Mouse (Mus musculus) embryonic facial prominence, embryonic 10.5 days (tissue): ENCODE measurements at regions not wholly inside any gene's neighbourhood (a gene's known extent, or its start where the extent isn't known, plus 50 kb on each side); places are given as distances from the start of the nearest gene placed in this dataset.
"Not testable (repeated sequence)": the region's sequence is repeated elsewhere in the genome, so short reads cannot be mapped to it uniquely, and the experiment has no call there.

Experiments used
- DNase-seq: peaks from one replicate; pipeline ENCODE4 v3.0.0-alpha.2; 2017; ENCODE audit warnings: low spot score
- H3K27ac ChIP-seq: fragments of 300-500 bp; sonication (generic); replicated peaks from 2 replicates; pipeline ENCODE4 v1.5.1; 2016; ENCODE audit warnings: mild to moderate bottlenecking
- H3K27me3 ChIP-seq: fragments of 300-500 bp; sonication (generic); replicated peaks from 2 replicates; pipeline ENCODE4 v1.6.1; 2016; ENCODE audit warnings: low read depth, mild to moderate bottlenecking; ENCODE audit not compliant: poor library complexity, severe bottlenecking
- H3K36me3 ChIP-seq: fragments of 300-500 bp; sonication (generic); replicated peaks from 2 replicates; pipeline ENCODE4 v1.6.1; 2016; ENCODE audit warnings: mild to moderate bottlenecking, moderate library complexity
- H3K4me1 ChIP-seq: fragments of 300-500 bp; sonication (generic); 2 replicates; pipeline ENCODE4 v1.6.1; 2016
- H3K4me3 ChIP-seq: fragments of 300-500 bp; sonication (generic); 2 replicates; pipeline ENCODE4 v1.5.1; 2016; ENCODE audit warnings: mild to moderate bottlenecking, moderate library complexity
- H3K9me3 ChIP-seq: fragments of 300-500 bp; sonication (generic); 2 replicates; pipeline ENCODE4 v1.6.1; 2016; ENCODE audit warnings: mild to moderate bottlenecking
- WGBS: fragments of 180-500 bp; shearing (Covaris S2); methylation state at CpG from one replicate; pipeline ENCODE4 v1.1.7; 2016; 5-methylcytosine and 5-hydroxymethylcytosine counted together

DNA sequence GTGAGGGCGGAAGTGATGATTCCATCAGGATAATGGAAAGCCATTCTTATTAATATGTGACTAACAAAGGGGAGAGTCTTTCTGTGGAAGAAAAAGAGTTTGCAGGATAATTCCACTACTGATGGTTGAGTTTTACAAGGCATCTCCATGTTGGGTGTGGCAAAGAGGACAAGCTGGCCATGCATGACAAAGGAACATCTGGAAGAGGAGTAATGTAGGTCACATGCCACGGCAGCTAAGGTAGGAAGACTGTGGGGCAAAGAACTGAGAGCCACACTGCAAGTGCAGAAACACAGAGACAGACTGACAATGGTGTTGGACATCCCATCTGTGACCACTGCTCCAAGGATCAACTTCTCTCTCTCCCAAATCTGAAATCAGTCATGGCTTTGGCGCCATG, 196.4 kb upstream of the Gdi2 start:
- H3K9me3 ChIP-seq = peaks cover 51% of the 10 kb centered on the region
- WGBS = 82% methylated on average over 3 of the region's 3 CpGs
- no peak for DNase-seq

GRCm38 (mm10) chr13:3343611-3344010, 194.3 kb upstream of the Gdi2 start:
- Histone ChIP-seq H3K4me1 (no peaks in the 10 kb centered on the region), H3K4me3 (no peak overlapping the region), H3K27ac (no peak overlapping the region), H3K27me3 (no peaks in the 10 kb centered on the region), H3K9me3 (peaks cover 50% of the 10 kb centered on the region), H3K36me3 (no peaks in the 10 kb centered on the region)
- no peak for DNase-seq
- WGBS = 91% methylated on average over 5 of the region's 5 CpGs

More for the DNA sequence above, 196.4 kb upstream of the Gdi2 start:
- Histone ChIP-seq H3K27ac (no peak overlapping the region), H3K27me3 (no peaks in the 10 kb centered on the region), H3K4me3 (no peak overlapping the region), H3K4me1 (no peaks in the 10 kb centered on the region), H3K36me3 (no peaks in the 10 kb centered on the region)

DNA sequence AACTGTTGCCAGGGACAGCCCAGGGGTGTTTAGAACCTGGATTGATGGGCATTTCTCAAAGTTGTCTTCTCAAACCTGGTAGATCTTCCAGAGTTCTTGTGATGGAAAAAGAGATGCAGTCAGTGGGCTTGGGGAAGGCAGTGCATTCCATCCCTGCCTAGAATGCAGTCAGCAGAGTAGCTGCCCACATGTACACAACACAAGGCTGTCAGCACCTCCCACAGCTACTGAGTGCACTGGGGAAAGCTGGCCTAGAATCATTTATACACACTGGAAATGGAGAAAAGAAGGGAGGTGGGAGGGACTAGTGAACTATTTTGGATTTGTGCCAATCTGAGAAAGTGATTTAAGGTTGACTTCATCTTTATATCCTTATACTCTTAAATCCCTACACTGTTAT, 183.0 kb upstream of the Gdi2 start:
- not testable (repeated sequence) for H3K4me3 ChIP-seq, H3K36me3 ChIP-seq, H3K27ac ChIP-seq, DNase-seq
- Histone ChIP-seq H3K27me3 (peaks cover 34% of the 10 kb centered on the region), H3K9me3 (peaks cover 12% of the 10 kb centered on the region), H3K4me1 (peaks cover 20% of the 10 kb centered on the region)

- H3K4me3 ChIP-seq = peak overlapping the region; percentile 62
- H3K27ac ChIP-seq = no peak overlapping the region
- H3K27me3 ChIP-seq = peaks cover 59% of the 10 kb centered on the region
- WGBS = 3% methylated on average over 45 of the region's 45 CpGs
- peak; percentile 34 for DNase-seq
- 0 out of 2 replicates have a peak, but pooled peaks cover 6% of the 10 kb centered on the region for H3K9me3 ChIP-seq
- H3K36me3 ChIP-seq = no peaks in the 10 kb centered on the region
- H3K4me1 ChIP-seq = peaks cover 33% of the 10 kb centered on the region
These were observed 179.7 kb upstream of the Gdi2 start for GRCm38 (mm10) chr13:3358079-3358608.

DNA sequence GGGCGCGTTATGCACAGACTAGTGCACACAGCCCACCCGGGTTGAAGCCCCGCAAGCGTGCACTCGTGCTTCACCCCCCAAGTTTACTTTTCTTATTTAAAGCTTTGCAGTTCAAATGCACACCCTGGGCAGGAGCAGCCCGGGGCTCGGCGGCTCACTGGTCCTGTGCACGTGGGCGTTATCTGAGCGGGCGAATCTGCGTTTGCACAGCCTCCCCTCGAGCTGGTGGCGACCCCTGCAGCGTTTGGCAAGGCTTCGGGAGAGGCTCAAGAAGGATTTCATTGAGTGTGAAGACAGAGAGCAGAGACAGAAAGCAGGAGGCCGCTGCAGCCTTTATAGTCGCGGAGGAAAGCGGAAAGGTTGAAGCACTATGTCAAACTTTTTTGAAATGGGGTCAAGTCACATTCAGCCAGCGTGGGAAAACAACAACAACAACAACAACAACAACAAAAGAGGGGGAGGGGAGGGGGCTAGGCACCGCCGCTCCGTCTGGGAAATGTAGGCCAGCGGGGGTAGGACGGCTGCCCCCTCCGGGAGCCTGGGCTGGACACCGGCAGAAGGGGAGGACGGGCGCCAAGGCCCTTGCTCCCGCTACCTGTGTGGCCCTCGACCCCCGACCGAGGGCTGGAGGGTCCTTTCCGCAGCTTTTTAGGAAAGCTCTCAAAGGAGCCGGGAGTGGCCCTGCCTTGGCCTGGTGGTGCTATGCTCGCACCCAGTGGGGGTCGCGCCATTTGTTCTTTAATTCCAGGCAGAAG, 178.7 kb upstream of the Gdi2 start:
- no peaks in the 10 kb centered on the region for H3K36me3 ChIP-seq
- H3K27ac ChIP-seq = no peak overlapping the region
- H3K9me3 ChIP-seq = 0 out of 2 replicates have a peak, but pooled peaks cover 6% of the 10 kb centered on the region
- H3K27me3 ChIP-seq = peaks cover 59% of the 10 kb centered on the region
- peak; percentile 47 for DNase-seq
- peak overlapping the region; percentile 62 for H3K4me3 ChIP-seq
- peaks cover 33% of the 10 kb centered on the region for H3K4me1 ChIP-seq
- whole genome bisulfite sequencing = 1% methylated on average over 41 of the region's 41 CpGs

DNA sequence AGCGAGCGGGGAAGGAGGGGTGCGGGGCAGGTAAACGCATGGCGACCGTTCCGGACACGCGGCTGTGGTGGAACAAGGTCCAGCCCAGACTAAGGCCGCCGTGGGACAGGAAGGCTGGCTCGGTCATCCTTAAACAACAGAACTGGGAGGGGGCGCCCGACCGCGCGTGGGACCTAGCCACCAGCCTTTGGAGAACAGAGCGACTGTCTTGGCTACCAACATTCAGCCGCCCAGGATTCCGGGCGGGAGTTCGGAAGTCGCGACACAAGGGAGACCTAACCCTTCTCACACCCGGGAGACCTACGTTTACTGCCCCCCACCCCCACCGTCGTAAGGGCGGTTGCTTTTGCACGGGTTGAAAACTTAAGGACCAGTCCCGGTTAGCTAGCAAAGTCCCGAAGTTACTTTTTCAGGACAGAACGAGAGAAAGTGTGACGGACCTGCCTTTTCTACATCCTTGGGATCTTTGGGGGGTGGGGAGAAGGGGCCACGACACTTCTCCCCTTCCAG, 178.1 kb upstream of the Gdi2 start:
- Histone ChIP-seq H3K4me3 (peak overlapping the region; percentile 62), H3K27me3 (peaks cover 59% of the 10 kb centered on the region), H3K4me1 (peaks cover 33% of the 10 kb centered on the region)
- 2% methylated on average over 35 of the region's 35 CpGs for WGBS
- H3K36me3 ChIP-seq, H3K9me3 ChIP-seq, H3K27ac ChIP-seq: not testable (repeated sequence)
- DNase-seq = peak; percentile 43

DNA sequence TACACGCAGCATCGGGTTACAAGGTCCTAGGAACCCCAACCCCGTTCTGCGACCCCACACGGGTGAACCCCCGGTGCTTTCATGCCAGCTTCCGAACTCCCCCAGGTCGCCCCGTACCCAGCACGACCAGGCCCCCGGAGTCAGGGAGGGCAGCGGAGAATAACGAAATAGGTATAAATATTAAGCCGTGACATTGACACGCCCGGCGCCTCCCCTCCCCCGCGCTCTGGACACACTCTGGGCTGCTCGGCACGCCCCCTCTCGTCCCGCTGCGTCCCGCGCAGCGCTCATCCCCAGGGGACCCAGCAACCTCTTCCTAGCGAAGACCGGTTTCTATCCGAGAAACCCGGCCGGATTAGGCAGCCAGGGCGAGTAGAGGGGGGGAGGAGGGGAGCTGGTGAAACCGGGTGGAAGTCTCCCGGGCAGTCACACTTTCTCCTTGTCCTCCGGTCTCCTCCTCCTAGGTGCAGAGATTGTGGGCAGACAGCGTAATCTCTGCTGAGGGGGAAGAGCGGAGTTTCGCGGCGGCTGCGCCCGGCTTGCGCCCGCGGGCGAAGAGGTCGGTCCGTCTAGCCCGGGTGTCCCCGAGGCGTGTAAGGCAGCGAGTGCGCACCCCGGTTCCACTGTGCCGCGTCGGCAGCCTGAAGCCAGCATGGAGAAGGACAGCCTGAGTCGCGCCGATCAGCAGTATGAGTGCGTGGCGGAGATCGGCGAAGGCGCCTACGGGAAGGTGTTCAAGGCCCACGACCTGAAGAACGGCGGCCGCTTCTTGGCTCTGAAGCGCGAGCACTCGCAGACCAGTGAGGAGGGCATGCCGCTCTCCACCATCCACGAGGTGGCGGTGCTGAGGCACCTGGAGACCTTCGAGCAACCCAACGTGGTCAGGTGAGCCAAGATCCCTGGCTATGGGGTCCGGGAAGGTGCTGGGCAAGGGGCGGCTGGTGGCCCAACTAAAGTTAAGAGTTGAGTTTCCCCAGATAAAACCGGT, 177.1 kb upstream of the Gdi2 start:
- Histone ChIP-seq H3K36me3 (no peaks in the 10 kb centered on the region), H3K4me3 (peak overlapping the region; percentile 62), H3K27ac (no peak overlapping the region), H3K9me3 (0 out of 2 replicates have a peak, but pooled peaks cover 6% of the 10 kb centered on the region), H3K4me1 (peaks cover 33% of the 10 kb centered on the region), H3K27me3 (peaks cover 59% of the 10 kb centered on the region)
- DNase-seq = peak; percentile 71
- WGBS = 2% methylated on average over 82 of the region's 82 CpGs

- Histone ChIP-seq H3K36me3 (no peaks in the 10 kb centered on the region), H3K4me1 (no peaks in the 10 kb centered on the region), H3K4me3 (no peak overlapping the region), H3K9me3 (peaks cover 8% of the 10 kb centered on the region), H3K27me3 (no peaks in the 10 kb centered on the region), H3K27ac (no peak overlapping the region)
- WGBS = 73% methylated on average over 6 of the region's 6 CpGs
- peak; percentile 10 for DNase-seq
These were observed 165.2 kb upstream of the Gdi2 start for GRCm38 (mm10) chr13:3372701-3373100.

GRCm38 (mm10) chr13:3373522-3374220, 164.2 kb upstream of the Gdi2 start:
- not testable (repeated sequence) for H3K27me3 ChIP-seq, H3K4me1 ChIP-seq, H3K27ac ChIP-seq, H3K4me3 ChIP-seq, H3K36me3 ChIP-seq
- 44% methylated on average over 3 of the region's 3 CpGs for WGBS
- H3K9me3 ChIP-seq = peaks cover 11% of the 10 kb centered on the region
- peak; percentile 13 for DNase-seq

GRCm38 (mm10) chr13:3374796-3375195, 163.1 kb upstream of the Gdi2 start:
- Histone ChIP-seq H3K4me1 (no peaks in the 10 kb centered on the region), H3K36me3 (no peaks in the 10 kb centered on the region), H3K27ac (no peak overlapping the region), H3K27me3 (no peaks in the 10 kb centered on the region), H3K9me3 (peaks cover 22% of the 10 kb centered on the region), H3K4me3 (no peak overlapping the region)
- WGBS = 97% methylated on average over 7 of the region's 7 CpGs
- DNase-seq = no peak

DNA sequence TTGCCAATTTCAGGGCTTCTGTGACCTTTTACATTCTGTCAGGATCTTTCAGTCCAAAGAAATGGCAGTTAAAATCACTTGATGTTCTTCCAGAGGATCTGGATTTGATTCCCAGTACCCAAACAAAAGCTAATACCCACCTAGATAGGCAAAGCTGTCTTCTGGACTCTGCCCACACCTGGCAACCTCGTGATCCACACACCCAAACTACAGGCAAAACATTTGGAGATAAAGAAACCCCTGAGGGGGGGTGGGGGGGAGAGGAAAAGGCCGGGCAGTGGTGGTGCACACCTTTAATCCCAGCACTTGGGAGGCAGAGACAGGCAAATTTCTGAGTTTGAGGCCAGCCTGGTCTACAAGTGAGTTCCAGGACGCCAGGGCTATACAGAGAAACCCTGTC, 160.1 kb upstream of the Gdi2 start:
- not testable (repeated sequence) for H3K36me3 ChIP-seq, H3K27ac ChIP-seq, H3K4me3 ChIP-seq, H3K4me1 ChIP-seq, H3K27me3 ChIP-seq, DNase-seq
- WGBS = 59% methylated on average over 3 of the region's 3 CpGs
- peaks cover 35% of the 10 kb centered on the region for H3K9me3 ChIP-seq

- not testable (repeated sequence) for H3K36me3 ChIP-seq, H3K27ac ChIP-seq, H3K4me1 ChIP-seq, H3K27me3 ChIP-seq, DNase-seq, H3K4me3 ChIP-seq
- peaks cover 10% of the 10 kb centered on the region for H3K9me3 ChIP-seq
- WGBS = 84% methylated on average over 2 of the region's 2 CpGs
These were observed 132.1 kb upstream of the Gdi2 start for GRCm38 (mm10) chr13:3405783-3406182.
